Mouse (Mus musculus) frontal cortex, postnatal 14 days (tissue): ENCODE data around the gene Megf11.
A peak's percentile ranks its signal among the peaks of the same experiment; 100 is the strongest.

Experiments used
- DNase-seq, 2 experiments: peaks; one replicate each; pipeline ENCODE4 v3.0.0; 2022; ENCODE audit warnings: low spot score in 2 of 2

Gene Megf11

DNA sequence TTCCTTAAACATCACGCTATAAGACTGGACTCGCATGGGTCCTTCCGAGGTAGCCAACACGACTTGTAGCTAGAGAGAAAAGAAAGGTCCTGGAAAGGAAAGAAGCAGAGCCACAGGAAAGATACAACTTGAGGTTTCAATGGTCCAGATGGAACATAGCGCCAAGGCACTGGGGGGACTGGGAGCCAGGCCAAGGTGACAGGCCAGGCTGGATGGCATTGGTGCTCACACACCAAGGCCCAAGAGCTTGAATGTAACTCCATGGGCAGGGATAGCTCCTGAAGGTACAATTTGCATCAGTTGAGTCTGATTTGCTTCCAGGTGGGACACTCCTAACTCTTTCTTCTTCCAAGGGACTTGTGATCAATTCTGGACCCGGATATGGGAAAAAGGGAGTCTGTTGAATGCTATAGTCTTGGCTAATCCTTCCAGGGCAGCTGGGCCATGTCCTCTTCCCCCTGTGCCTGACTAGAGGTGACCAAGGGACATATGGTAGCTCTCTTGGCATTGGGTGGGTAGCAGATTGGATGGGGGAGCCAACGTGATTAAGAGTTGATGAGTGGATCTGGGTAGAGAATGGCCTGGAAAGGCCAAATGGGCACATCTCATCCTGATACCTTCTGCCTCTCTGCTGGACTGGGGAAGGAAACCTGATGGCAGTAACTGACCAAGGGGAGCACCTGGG is 172.6 kb downstream of the Megf11 start:
- no peak for DNase-seq

DNA sequence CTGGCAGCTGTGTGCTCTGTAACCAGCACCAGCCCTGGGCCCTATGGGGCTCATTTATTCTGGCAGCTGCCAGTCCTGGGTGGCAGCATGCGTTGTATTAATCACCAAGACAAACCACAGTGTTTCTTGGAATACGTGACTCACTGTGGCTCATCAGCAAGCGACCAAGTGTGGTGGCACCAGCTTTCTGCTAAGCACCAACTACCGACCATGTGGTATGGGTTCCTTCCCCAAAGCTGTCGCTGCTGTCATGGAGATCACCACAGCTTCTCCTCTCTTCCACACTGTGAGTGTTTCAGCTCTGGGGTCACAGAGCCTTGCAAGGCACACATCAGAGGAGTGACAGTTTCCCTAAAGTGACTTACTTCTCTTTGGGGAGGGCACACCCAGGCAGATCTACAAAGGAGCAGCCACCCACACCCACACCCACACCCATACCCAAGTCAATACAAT is 178.9 kb downstream of the Megf11 start:
- DNase-seq, result no peak

DNA sequence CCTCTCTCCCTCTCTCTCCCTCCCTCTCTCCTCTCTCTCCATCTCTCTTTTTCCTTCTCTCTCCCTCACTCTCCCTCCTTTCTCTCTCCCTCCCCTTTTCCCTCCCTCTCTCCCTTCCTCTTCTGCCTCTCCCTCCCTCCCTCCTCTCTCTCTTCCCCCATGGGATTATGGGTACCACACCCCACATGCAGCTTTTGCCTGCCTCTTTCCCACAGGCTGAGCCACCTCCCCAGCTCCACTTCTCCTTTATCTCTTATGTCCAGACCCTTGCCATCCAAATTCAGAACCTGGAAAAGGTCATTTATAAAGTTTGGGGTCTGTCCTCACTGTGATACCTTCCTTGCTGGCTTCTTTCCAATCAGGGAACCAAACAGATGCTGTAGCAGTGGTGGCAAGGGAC is 180.5 kb downstream of the Megf11 start:
- DNase-seq, result no peak

DNA sequence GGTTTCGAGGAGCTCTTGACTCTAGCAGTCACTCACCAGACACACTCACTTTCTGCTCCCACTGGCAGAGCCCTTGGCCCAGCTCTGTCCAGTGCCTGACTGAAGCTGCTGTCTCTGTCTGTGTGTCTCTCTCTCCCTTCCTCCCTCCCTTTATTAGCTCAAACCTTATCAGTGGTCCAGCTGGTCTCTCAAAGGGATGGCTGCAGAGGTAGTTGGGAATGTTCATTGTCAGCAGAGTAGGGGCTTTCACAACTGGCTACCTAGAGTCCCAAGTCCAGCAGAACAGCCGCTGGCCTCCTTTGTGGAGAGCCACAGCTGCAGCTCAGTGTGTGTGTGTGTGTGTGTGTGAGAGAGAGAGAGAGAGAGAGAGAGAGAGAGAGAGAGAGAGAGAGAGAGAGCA is 180.9 kb downstream of the Megf11 start:
- DNase-seq, result no peak

DNA sequence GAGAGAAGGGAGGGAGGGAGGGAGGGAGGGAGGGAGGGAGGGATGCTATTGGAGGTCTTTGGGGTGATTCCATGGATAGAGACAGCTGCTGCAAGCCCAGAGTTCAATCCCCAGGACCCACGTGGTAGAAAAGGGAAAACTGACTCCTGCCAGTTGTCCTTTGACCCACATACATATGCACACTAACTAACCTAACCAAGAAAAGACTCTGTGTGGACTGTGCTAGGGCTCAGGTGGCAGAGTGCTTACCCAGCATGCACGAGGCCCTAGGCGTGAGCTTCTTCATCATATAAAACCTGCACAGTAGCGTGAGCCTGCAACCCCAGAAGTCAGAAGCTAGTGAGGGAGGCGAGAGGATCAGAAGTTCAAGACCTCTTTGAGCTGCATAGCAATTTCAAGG is 182.1 kb downstream of the Megf11 start:
- DNase-seq, result no peak

DNA sequence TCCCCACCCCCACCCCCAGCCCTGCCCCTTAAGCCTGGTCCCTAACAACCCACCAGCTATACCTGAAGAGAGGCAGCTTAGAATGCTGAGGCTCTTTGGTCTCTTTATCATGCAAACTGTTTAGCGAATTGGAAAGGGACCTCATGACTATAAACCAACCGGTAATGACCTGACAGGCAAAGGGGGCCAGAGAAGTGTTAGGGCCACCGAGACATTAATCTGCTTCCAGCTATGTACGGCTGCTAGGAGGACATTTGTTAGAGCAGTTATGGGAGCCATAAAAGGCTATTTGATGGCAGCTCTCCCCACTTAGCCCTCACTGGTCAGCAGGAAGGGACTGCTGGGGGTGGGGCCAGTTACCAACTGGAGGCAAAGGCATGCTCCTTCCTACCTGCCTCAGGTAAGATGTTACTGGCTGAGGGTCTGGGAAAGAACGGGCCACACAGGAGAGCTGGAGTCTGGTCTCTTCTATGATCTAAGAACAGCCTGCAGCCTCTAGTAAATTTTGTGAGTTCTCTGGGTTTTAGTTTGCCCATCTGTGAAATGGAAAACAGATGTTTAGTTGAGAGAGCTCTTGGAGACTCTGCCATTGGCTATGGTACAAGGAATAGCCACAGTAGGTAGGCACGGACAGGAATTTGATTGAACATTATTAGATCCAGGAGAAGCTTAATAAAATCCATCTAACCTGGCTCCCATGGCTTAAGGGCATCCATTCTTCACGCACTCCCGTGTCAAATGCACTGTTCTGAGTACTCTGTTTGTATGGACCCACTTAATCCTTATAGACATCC is 183.2 kb downstream of the Megf11 start:
- DNase-seq, result no peak

DNA sequence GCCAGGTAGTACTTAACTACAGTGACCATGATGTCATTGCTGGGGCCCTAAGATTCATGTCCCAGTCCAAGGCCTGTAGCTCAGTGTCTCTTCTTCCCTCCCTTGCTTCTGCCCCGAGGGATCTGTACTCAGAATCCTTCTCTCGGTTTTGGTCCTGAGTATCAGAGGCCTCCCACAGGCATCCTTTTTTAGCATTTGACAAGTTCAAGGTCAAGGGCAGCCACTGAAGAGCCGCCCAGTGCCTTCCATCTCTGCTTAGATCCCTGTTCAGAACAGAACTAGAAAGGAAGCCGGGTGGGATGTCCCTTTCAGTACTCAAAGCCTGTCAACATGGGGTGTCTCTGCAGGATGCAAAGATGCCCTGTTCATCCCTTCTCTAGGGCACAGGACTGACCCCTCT is 185.0 kb downstream of the Megf11 start:
- DNase-seq, result no peak

DNA sequence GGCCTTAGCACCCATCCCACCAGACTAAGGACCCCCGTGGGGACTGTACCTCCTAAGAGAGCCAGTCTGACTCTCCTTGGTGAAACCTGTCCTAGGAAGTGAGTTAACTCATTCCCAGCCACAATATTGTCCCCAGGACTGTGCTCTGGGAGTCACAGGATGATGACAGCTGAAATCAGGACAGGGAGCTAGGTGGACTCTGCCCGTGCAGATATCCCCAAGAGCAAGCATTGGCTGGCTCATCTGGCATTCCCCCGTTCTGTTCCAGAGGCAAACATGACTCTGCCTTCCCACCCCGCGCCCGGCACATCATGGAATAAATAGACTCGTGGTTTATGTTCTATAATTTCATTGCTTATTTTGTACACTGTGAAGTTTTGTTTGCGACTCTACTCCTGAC is 185.7 kb downstream of the Megf11 start:
- DNase-seq, result no peak

DNA sequence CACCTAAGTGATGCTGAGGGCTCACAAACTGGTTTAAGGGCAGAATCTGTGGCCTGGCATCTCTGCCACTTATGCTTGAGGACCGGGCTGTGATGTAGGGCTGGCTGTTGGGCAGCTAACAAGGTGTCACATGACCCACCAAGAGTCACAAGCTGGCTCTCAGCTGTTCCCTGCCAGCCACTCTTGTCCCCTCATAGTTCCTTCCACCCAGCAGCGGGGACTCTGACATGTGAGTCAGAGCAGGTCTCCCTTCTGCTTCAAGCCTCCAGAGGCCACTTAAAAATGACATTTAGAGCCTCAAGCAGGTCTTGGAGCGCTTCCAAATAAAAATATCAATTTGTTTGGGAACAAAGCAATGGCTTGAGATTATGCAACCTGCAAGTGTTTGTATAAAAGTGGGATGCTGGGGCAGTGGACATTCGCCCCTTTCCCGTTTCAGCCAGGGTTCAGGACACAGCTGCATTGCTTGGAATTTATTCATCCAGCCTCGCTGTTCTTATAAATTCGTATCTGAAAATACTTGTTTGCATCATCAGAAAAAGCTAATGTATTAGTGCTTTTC is 187.3 kb downstream of the Megf11 start:
- no peak for DNase-seq

DNA sequence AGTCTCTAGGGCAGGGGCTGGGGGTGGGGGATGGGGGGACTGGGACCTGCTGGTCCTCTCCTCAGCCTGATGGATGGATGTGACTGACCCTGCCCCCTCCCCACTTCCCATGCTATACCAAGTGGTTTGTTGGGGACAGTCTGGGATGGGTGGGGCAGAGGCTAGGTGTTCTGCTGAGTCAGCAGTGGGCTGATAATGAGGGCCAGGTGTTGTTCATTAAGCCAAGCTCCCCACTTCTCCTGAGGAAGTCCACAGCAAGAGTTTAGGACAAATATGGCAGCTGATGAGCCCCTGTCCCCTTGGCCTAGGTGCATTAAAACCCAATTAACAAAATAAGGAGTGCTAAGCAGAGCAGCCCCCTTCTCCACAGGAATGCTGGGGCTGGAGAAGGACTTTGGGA is 190.2 kb downstream of the Megf11 start:
- DNase-seq, result no peak

DNA sequence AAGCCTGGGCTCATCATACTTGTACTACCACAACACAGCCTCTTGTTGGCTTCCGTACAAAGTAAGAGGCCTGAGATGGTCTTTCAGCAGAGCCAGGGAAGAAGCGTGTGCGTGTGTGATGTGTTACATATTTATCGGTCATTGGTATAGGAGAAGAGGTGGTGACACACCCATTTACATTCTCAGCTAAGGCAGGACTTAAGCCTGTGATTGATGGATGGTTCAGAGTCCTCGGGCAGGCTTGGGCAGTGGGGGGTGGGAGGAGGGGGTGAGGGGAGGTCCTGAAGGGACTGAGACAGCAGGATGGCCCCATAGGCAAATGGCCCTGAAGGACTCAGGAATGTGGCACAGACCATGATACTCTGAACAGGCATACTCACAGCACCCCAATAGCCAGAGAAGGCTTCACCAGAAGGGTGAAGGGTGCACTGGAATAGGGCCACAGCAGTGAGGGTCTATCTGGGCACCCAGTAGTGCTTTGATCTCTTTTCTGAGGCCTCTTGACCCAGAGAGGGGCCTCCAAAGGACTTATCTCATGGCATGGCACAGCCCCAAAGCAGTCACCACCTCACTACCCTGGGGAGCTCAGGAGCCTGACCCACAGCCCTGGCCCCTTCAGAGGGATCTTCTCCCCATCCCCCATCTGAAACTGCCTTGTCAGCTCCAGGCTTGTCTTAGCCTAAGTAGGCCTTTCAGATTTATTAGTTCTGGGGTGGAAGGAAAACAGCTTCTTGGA is 190.9 kb downstream of the Megf11 start:
- DNase-seq, result no peak

DNA sequence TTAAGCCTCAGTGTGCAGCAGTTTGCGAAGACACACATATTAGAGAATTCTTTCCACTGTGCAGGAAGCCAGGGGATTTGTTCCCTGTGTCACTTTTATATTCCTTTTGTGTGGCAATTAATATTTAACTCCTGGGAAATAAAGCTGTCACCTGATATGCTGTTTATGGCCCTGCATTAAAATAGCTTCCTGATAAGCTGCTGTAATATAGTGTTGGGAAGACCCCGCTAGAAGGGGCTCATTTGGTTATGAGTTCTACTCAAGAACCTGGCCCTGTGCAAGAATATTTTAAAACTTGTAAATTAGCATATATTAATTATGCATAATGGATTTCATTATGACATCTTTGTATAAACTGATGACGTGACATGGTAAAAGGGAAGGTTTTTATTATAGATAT is 191.7 kb downstream of the Megf11 start:
- no peak for DNase-seq

DNA sequence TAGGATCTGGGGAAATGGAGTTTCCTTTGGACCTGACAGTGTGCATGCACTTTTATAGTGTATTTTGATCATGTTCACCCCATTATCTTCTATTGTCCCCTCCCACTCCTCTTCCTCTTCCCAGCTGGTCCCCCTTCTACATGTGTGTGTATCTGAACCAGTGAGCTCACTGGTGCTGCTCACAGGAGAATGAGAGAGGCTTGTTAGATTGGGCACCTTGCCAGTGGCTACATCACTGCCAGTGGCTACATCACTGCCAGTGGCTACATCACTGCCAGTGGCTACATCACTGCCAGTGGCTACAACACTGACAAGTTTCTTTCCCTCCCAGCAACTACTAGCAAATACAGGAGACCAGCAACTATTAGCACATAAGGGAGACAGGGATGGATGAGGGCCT is 192.6 kb downstream of the Megf11 start:
- DNase-seq, result no peak

DNA sequence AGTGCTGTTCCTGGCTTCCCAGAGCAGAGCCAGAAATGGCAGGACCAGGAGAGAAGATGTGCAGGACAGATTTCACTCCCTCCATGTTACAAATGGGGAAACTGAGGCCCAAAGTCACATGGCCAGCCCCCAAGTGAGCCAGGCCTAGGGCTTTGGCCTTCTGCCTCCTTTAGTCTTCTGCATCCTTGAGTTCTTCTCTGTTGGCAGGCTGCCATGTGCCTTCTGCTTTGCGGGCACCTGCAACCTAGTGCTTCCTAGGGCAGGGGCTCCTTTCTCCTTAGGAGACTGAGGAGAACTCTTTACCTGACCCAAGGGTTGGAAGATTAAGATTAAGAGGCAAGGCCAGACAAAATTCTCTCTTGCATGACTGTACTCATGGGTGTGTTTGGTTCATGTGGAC is 193.9 kb downstream of the Megf11 start:
- no peak for DNase-seq

DNA sequence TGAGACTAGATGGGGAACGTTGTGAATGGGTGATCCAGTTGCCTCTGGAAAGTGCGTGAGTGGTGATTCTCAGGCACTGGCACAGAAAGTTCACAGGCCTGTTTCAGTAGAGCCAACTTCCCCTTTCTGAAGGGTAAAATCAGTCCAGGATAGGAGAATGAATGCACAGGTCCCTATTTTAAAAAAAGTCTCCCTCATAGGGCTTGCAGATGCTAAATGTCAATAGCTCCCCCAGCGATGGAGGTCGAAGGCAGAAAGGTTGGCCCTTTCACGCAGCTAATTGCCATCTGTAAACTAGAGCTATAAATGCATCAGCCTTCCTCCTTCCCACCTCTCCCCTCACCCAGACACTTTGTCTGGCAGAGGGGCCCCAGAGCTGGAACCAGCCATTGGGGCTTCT is 200.9 kb downstream of the Megf11 start:
- no peak for DNase-seq

DNA sequence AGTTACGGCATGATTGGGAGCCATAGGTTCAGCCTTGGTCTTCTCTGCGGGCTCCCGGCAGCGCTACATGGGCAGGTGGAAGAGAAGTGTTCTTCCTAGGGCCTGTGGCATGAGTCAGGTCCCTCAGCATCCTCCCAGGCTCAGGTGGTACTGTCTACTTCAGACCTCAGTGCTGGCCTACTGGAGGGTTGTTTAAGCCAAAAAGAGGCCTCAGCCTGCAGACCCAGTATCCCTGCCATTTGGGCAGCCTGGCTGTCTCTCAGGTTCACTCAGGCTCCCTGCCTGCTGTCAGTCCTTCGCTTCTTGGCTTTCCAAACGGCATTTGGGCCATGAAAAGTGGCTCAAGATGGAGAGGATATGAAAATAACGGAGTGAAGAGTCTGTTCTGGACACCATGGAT is 202.6 kb downstream of the Megf11 start:
- no peak for DNase-seq

DNA sequence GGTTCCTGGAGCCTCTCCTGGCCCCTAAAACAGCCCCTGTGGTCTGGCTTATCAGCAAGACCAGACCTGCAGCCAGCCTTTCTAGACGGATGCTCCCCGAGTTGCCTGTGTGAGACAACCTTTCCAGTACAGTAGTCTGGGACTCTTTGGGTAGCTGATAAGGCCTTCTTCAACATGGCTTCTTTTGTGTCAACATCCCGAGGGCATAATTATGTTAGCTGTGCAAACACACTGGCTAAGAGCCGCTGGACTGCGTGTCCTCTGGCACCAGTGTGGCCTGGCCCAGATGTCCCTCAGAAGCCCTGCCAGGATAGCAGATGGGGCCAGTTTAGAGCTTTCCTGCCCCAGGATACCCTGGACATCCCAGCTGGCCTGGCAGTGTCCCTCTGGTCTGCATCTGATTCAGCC is 205.2 kb downstream of the Megf11 start:
- peak in 1 of 2 experiments; percentile 15 for DNase-seq

DNA sequence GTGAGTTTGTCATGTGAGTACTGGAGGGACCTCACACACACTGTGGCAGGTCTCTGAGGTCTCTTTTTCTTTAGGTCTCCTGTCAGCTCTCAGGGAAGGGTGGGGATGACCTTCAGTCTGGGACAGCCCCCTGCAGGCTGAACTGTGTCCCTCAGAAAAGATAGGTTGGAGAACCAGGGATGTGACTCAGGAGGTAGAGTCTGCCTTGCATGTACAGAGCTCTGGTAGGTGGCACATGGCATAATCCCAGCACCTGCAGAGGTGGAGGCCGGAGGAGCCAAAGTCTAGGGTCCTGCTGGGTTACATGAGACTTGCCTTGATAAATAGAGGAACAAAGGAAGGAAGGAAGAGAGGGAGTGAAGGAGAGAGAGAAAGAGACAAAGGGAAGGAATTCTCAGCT is 206.0 kb downstream of the Megf11 start:
- no peak for DNase-seq

DNA sequence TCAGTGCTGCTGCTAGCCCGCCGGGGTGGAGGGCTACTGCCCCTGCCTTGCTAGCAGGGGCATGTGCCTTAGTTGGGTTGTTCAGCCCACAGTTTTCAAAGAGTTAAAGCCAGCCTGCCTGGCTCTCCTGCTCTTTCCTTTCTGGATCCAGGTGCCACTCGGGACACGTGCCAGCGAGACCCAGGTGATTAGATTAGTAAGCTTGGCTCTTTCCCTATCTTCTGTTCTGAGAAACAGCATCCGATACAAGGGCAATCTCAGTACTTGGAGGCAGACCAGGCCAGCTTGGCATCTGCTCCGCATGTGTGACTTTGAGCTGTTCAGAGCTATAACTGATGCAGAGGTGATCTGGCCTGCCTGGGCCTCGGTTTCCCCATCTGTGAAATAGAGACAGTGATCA is 209.0 kb downstream of the Megf11 start:
- DNase-seq, result no peak

DNA sequence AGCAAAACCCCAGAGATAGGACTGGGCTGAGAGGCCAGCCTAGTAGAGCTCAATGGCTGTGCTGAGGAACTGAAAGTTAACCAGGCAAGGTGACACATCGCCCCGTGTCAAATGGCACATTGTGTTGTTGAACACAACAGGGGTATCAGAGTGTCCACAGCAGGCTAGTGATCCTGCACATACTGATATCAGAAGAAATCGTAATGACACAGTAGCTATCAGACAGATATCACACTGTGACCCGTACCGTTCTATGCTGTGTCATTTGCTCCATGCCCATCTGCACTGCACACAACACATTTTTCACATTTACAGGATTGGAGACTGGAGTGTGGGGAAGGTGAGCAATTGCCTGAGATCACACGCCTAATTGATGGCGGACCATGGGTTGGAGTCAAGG is 213.0 kb downstream of the Megf11 start:
- no peak for DNase-seq

DNA sequence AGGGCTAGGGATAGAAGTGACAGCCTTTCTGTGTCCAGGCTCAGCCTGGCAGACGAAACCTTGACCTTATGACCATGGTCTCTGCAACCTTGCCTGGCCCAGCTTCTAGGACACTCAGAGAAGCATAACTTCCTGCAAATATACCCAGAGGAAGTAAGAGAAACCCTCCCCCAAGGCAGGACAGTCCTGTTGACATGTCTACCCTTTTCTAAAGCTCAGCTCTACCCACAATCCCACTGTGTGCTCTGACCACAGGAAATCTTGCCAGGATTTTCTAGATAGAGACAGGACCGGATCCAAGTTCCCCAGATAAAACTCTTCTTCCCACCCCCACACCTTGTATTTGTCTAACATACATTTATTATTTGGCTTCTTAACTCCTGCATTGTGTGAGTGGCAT is 215.3 kb downstream of the Megf11 start:
- no peak for DNase-seq

DNA sequence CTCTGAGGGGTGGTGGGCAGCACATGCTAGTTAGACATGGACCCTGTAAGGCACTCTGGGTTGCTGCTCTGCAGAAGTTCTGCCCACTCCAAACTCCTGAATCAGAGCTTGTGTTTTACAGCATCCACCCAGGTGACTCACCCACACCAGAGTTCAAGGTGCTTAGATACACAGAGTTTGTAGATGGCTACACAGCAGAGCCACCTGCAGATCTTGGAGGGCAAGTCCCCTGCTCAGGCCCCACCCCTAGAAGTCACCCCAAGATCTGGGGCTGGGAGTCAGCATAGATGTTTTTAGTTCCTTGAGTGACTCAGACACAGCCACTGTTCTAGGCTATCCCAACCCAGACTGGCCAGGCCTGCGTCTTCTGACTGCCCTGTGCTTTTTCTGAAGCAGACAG is 217.5 kb downstream of the Megf11 start:
- DNase-seq, result no peak
